Mouse (Mus musculus): ENCODE data around the gene Rbfox3. TPM values are rescaled to one million over a fixed set of nuclear protein-coding genes. Genes with fewer than 3 reads are reported as not detected.

The Rbfox3 gene
- polyA plus RNA-seq, 1 experiment from 2014 or later = 0.06 TPM

DNA sequence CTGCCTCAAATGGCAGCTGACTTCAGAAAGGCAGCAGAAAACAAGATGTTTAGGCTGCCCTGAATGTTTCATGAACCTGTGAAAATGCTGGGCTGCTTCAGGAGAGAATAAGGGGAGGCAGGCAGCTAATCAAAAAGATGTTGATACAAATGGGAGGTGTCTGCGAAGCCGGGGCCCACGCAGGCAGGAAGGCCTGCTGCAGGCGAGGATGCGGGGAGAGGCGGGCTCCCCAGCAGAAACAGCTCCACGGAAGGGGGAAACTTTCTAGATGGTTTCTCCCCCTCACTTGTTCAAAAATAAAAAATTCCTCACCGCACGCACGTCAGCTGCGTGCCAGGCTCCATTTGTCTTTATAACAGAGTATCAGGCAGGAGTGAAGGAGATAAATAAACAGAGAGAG, 5.7 kb downstream of the Rbfox3 start:
- 50% methylated on average over 11 of the region's 11 CpGs for WGBS
- H3K4me2 ChIP-seq = no peak overlapping the region
- H3K4me3 ChIP-seq = no peak overlapping the region
- ATAC-seq (replicated peaks; ENCODE audit: insufficient number of reproducible peaks, insufficient read depth, low FRiP score, low read depth) = no peak
- no peak overlapping the region for H3K27ac ChIP-seq
- no peaks in the 10 kb centered on the region for H3K9me3 ChIP-seq (replicated peaks)
- H3K36me3 ChIP-seq = no peaks in the 10 kb centered on the region
- peaks cover 77% of the 10 kb centered on the region for H3K27me3 ChIP-seq
- no peak overlapping the region for H3K9ac ChIP-seq
- H3K4me1 ChIP-seq (replicated peaks) = peaks cover 18% of the 10 kb centered on the region

DNA sequence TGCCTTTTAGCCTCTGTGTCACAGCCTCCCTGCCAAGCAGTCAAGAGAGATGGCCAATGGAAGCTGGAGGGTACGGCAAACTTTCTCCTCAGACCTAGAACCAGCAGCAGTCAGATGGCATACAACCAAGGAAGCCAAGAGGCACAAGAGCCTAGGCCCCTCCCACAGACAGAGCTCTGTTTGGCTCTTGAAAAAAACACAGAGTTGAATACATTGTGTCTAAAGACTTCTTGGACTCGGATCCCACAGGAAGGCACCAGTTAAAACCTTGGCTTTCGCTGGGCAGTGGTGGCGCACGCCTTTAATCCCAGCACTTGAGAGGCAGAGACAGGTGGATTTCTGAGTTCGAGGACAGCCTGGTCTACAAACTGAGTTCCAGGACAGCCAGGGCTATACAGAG, 7.1 kb downstream of the Rbfox3 start:
- H3K4me1 ChIP-seq (replicated peaks) = peaks cover 12% of the 10 kb centered on the region
- peaks cover 76% of the 10 kb centered on the region for H3K27me3 ChIP-seq
- no peaks in the 10 kb centered on the region for H3K36me3 ChIP-seq
- no peak overlapping the region for H3K4me2 ChIP-seq
- H3K9me3 ChIP-seq (replicated peaks) = no peaks in the 10 kb centered on the region
- ATAC-seq (replicated peaks; ENCODE audit: insufficient number of reproducible peaks, insufficient read depth, low FRiP score, low read depth) = no peak
- WGBS = 76% methylated on average over 6 of the region's 6 CpGs
- H3K27ac ChIP-seq = no peak overlapping the region
- no peak overlapping the region for H3K9ac ChIP-seq
- H3K4me3 ChIP-seq = no peak overlapping the region

DNA sequence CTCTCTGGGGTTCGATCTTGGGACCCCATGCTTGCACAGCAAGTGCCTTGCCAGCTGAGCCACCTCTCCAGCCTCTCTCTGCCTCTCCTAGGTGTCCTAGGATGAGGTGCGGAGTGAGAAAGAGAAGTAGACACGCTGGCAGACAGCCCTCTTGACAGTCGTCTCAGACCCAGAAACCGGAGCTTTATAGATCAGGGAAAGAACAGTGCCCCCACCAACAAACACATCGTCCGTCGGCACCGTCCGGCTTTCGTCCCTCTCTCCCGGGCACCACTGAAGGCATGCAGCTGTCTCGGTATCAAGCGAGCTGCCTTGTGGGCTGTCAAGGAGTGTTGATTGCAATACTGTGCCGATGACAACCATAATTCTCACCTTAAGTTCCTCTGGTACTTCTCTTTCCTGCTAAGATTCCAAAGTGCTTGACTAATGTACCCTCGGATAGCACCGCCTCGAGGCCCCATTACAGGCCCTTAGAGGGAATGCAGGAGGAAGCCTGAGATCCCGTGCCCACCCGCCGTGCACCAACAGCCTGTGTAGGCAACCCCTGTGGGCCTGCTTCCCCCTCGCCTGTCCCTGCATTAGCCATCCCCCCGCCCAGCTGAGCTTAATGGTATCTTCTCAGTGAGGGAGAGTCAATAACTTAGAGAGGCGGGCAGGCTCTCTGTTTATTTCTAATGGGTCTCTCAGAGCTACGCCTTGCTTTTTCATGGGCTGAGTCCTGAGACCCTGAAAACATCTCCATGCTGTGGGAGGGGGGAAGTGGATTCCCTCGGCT, 11.4 kb downstream of the Rbfox3 start:
- Histone ChIP-seq H3K9ac (no peak overlapping the region), H3K27ac (no peak overlapping the region), H3K9me3 (replicated peaks) (no peaks in the 10 kb centered on the region), H3K4me1 (replicated peaks) (no peaks in the 10 kb centered on the region), H3K36me3 (no peaks in the 10 kb centered on the region), H3K27me3 (peaks cover 56% of the 10 kb centered on the region), H3K4me2 (no peak overlapping the region), H3K4me3 (no peak overlapping the region)
- WGBS = 26% methylated on average over 26 of the region's 26 CpGs
- no peak for ATAC-seq (replicated peaks; ENCODE audit: insufficient number of reproducible peaks, insufficient read depth, low FRiP score, low read depth)

DNA sequence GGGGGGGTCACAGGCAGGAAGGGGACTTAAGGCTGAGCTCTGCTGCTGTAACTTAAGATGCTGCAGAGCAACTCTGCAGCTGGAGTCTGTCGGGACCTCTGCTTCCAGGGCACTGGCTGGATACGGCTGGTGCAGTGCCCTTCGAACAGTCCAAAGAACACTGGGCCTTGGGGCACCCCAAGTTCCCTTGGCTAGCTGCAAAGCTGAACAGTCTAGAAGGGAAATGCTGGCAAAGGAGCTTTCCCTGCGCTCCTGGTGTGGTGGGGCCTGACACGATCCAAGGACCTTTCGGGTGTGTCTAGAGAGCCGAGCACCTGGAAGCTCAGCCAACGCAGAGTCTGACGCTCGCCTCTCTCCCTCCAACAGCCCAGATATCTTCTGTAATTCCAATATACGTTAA, 12.8 kb downstream of the Rbfox3 start:
- Histone ChIP-seq H3K4me1 (replicated peaks) (no peaks in the 10 kb centered on the region), H3K9me3 (replicated peaks) (no peaks in the 10 kb centered on the region), H3K4me3 (no peak overlapping the region), H3K36me3 (no peaks in the 10 kb centered on the region), H3K27ac (no peak overlapping the region), H3K4me2 (no peak overlapping the region), H3K27me3 (peaks cover 49% of the 10 kb centered on the region), H3K9ac (no peak overlapping the region)
- 74% methylated on average over 11 of the region's 11 CpGs for WGBS
- ATAC-seq (replicated peaks; ENCODE audit: insufficient number of reproducible peaks, insufficient read depth, low FRiP score, low read depth) = no peak

DNA sequence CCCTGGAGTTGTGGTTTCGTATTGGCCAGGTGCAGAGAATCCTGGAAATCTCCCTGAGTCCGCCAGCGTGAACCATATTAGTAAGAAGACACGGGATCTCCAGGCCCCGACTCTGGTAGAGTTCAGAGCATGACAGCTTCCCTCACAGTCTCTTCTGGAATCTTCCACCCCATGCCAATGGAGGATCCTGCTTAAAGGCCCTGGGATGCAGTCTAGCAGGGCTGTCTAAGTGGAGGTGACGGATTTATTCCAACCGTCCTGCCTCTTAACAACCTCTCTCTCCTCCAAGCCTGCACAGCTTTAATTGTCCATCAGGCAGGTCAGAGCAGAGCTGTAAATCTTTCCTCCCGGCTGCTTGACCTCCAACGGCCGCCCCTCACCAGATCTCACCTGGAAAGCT, 13.2 kb downstream of the Rbfox3 start:
- no peak overlapping the region for H3K4me3 ChIP-seq
- H3K36me3 ChIP-seq = no peaks in the 10 kb centered on the region
- H3K27me3 ChIP-seq = peaks cover 47% of the 10 kb centered on the region
- no peak overlapping the region for H3K9ac ChIP-seq
- no peak for ATAC-seq (replicated peaks; ENCODE audit: insufficient number of reproducible peaks, insufficient read depth, low FRiP score, low read depth)
- H3K4me1 ChIP-seq (replicated peaks) = no peaks in the 10 kb centered on the region
- H3K4me2 ChIP-seq = no peak overlapping the region
- WGBS = 59% methylated on average over 10 of the region's 10 CpGs
- H3K27ac ChIP-seq = no peak overlapping the region
- H3K9me3 ChIP-seq (replicated peaks) = no peaks in the 10 kb centered on the region

DNA sequence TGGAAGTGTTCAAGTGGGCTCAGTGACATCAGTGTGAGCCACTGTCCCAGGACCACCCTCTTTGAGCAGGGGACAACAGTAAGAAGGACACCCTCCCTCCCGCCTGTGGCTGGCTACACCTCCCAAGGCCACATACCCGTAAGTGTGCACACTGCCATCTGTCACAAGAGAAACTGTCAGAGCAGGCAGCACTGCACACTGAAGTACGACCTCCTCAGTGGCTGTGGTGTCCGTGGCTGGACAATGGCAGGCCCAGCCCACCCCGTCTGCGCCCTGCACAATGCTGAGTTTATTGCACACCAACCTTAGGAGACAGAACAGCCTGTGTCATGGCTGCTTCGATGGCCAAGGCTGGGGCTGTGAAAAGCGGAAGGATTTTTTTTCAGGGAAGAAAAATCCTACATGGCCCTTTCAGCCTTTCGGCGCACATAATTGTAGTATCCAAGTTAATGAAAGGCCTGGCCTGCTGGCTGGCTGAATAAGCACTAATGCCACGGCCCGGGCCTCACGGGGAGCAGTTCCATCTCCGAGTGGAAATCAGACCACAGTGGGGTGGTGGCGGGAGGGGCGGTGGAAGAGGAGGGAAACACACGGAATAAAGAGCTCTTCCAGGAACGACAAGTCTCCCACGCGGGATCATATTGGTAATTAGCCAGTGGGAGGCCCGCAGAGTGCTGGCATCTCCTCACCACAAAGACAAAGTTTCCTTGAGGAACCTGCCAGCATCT, 14.1 kb downstream of the Rbfox3 start:
- ATAC-seq (replicated peaks; ENCODE audit: insufficient number of reproducible peaks, insufficient read depth, low FRiP score, low read depth) = no peak
- Histone ChIP-seq H3K4me2 (no peak overlapping the region), H3K4me3 (no peak overlapping the region), H3K4me1 (replicated peaks) (no peaks in the 10 kb centered on the region), H3K27ac (no peak overlapping the region), H3K36me3 (no peaks in the 10 kb centered on the region), H3K9me3 (replicated peaks) (no peaks in the 10 kb centered on the region), H3K9ac (no peak overlapping the region), H3K27me3 (peaks cover 45% of the 10 kb centered on the region)
- 79% methylated on average over 21 of the region's 21 CpGs for WGBS

DNA sequence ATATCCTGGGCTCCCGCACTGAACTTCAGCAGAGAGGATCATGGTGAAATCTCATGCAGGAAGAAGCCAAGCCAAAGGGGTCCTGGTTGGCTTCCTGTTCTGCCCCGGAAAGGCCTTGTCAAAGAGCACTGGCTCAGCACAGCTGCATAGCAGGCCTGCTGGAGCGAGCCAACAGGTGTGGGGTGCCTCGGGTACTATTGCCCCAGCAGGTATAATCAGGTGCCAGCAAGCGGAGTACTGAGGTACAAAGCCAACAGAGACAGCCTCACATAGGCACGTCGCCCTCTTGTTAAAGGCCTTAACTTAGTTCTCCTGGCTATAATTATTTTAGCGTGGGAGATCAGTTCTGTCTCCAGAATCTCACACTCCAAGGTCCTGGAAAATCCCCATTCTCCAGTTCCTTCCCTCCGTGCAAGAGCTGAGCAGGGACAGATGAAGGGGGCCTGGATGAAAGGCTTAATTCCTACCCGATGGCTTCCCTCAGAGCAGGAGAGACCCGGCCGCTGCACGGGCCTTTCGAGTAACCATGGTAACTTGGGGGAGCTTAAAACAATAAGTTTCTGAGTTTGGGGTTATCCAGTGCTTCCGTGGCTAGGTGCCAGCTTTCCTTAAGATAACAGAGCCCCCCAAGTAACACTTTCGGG, 15.2 kb downstream of the Rbfox3 start:
- Histone ChIP-seq H3K27ac (no peak overlapping the region), H3K9ac (no peak overlapping the region), H3K4me3 (no peak overlapping the region), H3K4me2 (no peak overlapping the region), H3K9me3 (replicated peaks) (no peaks in the 10 kb centered on the region), H3K36me3 (no peaks in the 10 kb centered on the region), H3K27me3 (peaks cover 50% of the 10 kb centered on the region), H3K4me1 (replicated peaks) (no peaks in the 10 kb centered on the region)
- ATAC-seq (replicated peaks; ENCODE audit: insufficient number of reproducible peaks, insufficient read depth, low FRiP score, low read depth) = no peak
- WGBS = 69% methylated on average over 16 of the region's 16 CpGs

DNA sequence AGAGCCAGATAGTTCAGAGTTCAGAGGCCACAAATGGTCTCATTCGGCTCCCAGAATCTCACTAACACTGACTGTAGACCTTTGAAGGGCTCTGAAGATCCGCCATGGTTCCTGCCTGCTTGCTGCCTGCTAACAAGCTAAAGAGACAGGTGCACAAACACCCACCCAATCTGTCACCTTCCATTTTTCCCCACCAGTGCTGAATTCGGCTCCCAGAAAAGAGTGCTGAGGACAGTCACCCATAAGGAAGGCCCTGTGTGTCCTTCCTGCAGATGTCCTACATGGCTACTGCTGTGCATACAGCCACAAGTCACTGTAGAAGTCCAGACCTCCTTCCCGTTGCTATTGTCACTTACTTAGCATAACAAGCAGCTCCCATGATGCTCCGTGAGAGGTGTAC, 16.6 kb downstream of the Rbfox3 start:
- H3K36me3 ChIP-seq = no peaks in the 10 kb centered on the region
- H3K9ac ChIP-seq = no peak overlapping the region
- H3K4me3 ChIP-seq = no peak overlapping the region
- ATAC-seq (replicated peaks; ENCODE audit: insufficient number of reproducible peaks, insufficient read depth, low FRiP score, low read depth) = no peak
- peaks cover 40% of the 10 kb centered on the region for H3K27me3 ChIP-seq
- H3K9me3 ChIP-seq (replicated peaks) = no peaks in the 10 kb centered on the region
- H3K27ac ChIP-seq = no peak overlapping the region
- H3K4me1 ChIP-seq (replicated peaks) = no peaks in the 10 kb centered on the region
- WGBS = 70% methylated on average over 5 of the region's 5 CpGs
- no peak overlapping the region for H3K4me2 ChIP-seq

DNA sequence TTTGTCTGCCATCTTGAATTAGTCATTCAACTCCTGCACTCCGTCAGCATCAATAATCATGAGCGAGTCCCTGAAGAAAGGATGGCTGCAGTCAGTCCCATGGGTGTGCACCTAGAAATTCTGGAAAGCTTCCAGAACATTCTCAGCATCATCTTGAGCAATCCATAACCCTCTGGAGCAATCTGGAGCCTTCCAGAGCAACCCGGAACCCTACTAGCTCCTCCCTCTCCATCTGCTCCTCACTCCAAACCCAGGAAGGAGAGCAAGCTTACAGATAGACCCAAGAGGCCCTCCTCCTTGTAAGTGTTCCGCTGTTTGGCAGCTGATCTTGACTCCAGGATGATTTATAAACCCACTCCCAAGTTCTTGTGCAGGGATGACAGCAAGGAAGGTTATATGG, 17.2 kb downstream of the Rbfox3 start:
- peaks cover 34% of the 10 kb centered on the region for H3K27me3 ChIP-seq
- ATAC-seq (replicated peaks; ENCODE audit: insufficient number of reproducible peaks, insufficient read depth, low FRiP score, low read depth) = no peak
- no peaks in the 10 kb centered on the region for H3K36me3 ChIP-seq
- 81% methylated on average over 4 of the region's 4 CpGs for WGBS
- no peak overlapping the region for H3K4me2 ChIP-seq
- no peak overlapping the region for H3K4me3 ChIP-seq
- H3K9me3 ChIP-seq (replicated peaks) = no peaks in the 10 kb centered on the region
- no peak overlapping the region for H3K27ac ChIP-seq
- H3K4me1 ChIP-seq (replicated peaks) = no peaks in the 10 kb centered on the region
- H3K9ac ChIP-seq = no peak overlapping the region

DNA sequence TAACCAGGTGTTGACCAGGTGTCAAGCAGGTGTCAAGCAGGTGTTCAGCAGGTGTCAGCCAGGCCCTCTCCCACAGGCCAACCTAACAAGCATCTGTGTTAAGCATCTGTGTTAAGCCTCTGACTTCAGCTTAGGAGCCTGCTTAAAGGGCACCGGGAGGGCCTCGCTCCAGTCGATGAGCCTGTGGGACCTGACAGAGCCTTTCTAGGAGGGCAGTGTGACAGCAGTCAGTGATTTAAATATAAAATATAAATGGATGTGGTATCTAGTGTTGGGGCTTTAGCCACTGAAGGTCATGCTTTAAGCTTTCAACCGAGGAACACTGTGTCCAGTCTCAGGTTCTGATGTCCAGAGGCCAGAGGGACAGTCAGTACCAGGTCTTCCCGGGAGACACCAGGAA, 18.5 kb downstream of the Rbfox3 start:
- WGBS = 80% methylated on average over 5 of the region's 5 CpGs
- H3K9ac ChIP-seq = no peak overlapping the region
- no peaks in the 10 kb centered on the region for H3K36me3 ChIP-seq
- no peak overlapping the region for H3K27ac ChIP-seq
- no peaks in the 10 kb centered on the region for H3K4me1 ChIP-seq (replicated peaks)
- no peak for ATAC-seq (replicated peaks; ENCODE audit: insufficient number of reproducible peaks, insufficient read depth, low FRiP score, low read depth)
- no peaks in the 10 kb centered on the region for H3K9me3 ChIP-seq (replicated peaks)
- no peak overlapping the region for H3K4me2 ChIP-seq
- no peak overlapping the region for H3K4me3 ChIP-seq
- peaks cover 25% of the 10 kb centered on the region for H3K27me3 ChIP-seq

DNA sequence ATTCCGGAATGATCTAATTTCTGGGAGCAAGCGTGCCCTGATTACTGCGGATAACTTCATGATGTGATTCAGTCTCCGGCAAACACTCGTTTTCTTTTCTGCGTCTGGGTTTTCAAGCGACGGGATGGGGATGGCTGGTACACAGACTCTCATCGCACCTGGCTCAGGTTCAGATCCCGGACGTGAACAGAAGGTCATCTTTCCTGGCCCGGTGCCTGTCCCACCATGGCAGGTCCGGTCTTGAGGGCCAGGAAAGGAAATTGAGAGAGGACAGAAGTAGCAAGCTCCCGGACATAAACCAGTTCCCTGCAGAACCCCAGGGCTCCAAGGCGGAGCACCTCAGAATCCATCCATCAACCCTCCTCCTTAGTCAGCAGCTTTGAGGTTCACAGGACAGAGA, 19.9 kb downstream of the Rbfox3 start:
- peaks cover 18% of the 10 kb centered on the region for H3K27me3 ChIP-seq
- H3K4me2 ChIP-seq = no peak overlapping the region
- H3K27ac ChIP-seq = no peak overlapping the region
- H3K9ac ChIP-seq = no peak overlapping the region
- H3K36me3 ChIP-seq = no peaks in the 10 kb centered on the region
- H3K9me3 ChIP-seq (replicated peaks) = no peaks in the 10 kb centered on the region
- no peaks in the 10 kb centered on the region for H3K4me1 ChIP-seq (replicated peaks)
- 82% methylated on average over 15 of the region's 15 CpGs for WGBS
- no peak overlapping the region for H3K4me3 ChIP-seq
- no peak for ATAC-seq (replicated peaks; ENCODE audit: insufficient number of reproducible peaks, insufficient read depth, low FRiP score, low read depth)
